ENCODE assay signal across 8 mouse cellular contexts in genomic region chr9:84019627-84020026, GRCm38 (mm10).
A peak's percentile ranks its signal among the peaks of the same experiment; 100 is the strongest.
DNase-seq lines count a peak whose midpoint lies in the region; ATAC-seq lines count a peak whose summit lies in the region.

No protein-coding gene starts in this region.

- H3K4me1 ChIP-seq in forebrain, embryonic 11.5 days (replicated peaks; ENCODE audit: control insufficient read depth, insufficient read depth, low read length), result no peaks in the 10 kb centered on the region
- H3K4me1 ChIP-seq in forebrain, embryonic 10.5 days, result no peaks in the 10 kb centered on the region
- H3K4me1 ChIP-seq in neural tube, embryonic 11.5 days (ENCODE audit: control insufficient read depth, insufficient read depth, low read length), result no peaks in the 10 kb centered on the region
- H3K4me1 ChIP-seq in hindbrain, embryonic 14.5 days (replicated peaks; ENCODE audit: control insufficient read depth, insufficient read depth, low read length), result no peaks in the 10 kb centered on the region

- H3K9me3 ChIP-seq in forebrain, embryonic 11.5 days (ENCODE audit: control insufficient read depth, low read length), result no peaks in the 10 kb centered on the region
- H3K9me3 ChIP-seq in forebrain, embryonic 10.5 days, result no peaks in the 10 kb centered on the region
- no peaks in the 10 kb centered on the region for H3K9me3 ChIP-seq in neural tube, embryonic 11.5 days (ENCODE audit: control insufficient read depth, low read length)
- H3K9me3 ChIP-seq in hindbrain, embryonic 14.5 days (ENCODE audit: control insufficient read depth, low read length), result no peaks in the 10 kb centered on the region

- no peak overlapping the region for H3K4me2 ChIP-seq in forebrain, embryonic 11.5 days (ENCODE audit: low read depth, low read length, severe bottlenecking)
- no peak overlapping the region for H3K4me2 ChIP-seq in neural tube, embryonic 11.5 days (ENCODE audit: low read depth)
- no peak overlapping the region for H3K4me2 ChIP-seq in hindbrain, embryonic 14.5 days (replicated peaks)

- 76% methylated on average over 2 of the region's 2 CpGs for WGBS in forebrain, embryonic 11.5 days
- 69% methylated on average over 2 of the region's 2 CpGs for WGBS in forebrain, embryonic 10.5 days
- 78% methylated on average over 2 of the region's 2 CpGs for WGBS in neural tube, embryonic 11.5 days
- WGBS in hindbrain, embryonic 14.5 days, result 63% methylated on average over 2 of the region's 2 CpGs

- peak; percentile 78; the same call in 1 of the 2 replicates for ATAC-seq in forebrain, embryonic 11.5 days (replicated peaks; ENCODE audit: low FRiP score)
- ATAC-seq in neural tube, embryonic 11.5 days (ENCODE audit: insufficient read depth, low FRiP score, low TSS enrichment), result peak; percentile 48
- no peak for ATAC-seq in hindbrain, embryonic 14.5 days (ENCODE audit: low FRiP score)
- ATAC-seq in neutrophil, adult 5-6 weeks (ENCODE audit: extremely low read depth, insufficient number of reproducible peaks, low FRiP score, poor library complexity, severe bottlenecking), result peak; percentile 91

- no peaks in the 10 kb centered on the region for H3K36me3 ChIP-seq in forebrain, embryonic 11.5 days (ENCODE audit: control insufficient read depth, insufficient read depth, low read length)
- no peaks in the 10 kb centered on the region for H3K36me3 ChIP-seq in forebrain, embryonic 10.5 days (replicated peaks)
- H3K36me3 ChIP-seq in neural tube, embryonic 11.5 days (ENCODE audit: control insufficient read depth, insufficient read depth, low read length), result no peaks in the 10 kb centered on the region
- no peaks in the 10 kb centered on the region for H3K36me3 ChIP-seq in hindbrain, embryonic 14.5 days (replicated peaks; ENCODE audit: control insufficient read depth, insufficient read depth)

- no peak for DNase-seq in forebrain, embryonic 11.5 days (ENCODE audit: low spot score)
- no peak for DNase-seq in forebrain, embryonic 10.5 days (ENCODE audit: extremely low spot score, low spot score)
- DNase-seq in neural tube, embryonic 11.5 days (ENCODE audit: low spot score), result no peak
- DNase-seq in neural tube, embryonic 10.5 days (ENCODE audit: extremely low spot score, low spot score), result no peak
- DNase-seq in hindbrain, embryonic 14.5 days (ENCODE audit: low spot score), result peak; percentile 62
- DNase-seq in right cerebral cortex, adult 18-20 months, result no peak
- DNase-seq in kidney, adult 9 months, result no peak

- H3K4me3 ChIP-seq in forebrain, embryonic 11.5 days (ENCODE audit: low read depth, low read length), result no peak overlapping the region
- no peak overlapping the region for H3K4me3 ChIP-seq in forebrain, embryonic 10.5 days
- no peak overlapping the region for H3K4me3 ChIP-seq in neural tube, embryonic 11.5 days (ENCODE audit: low read depth, low read length)
- H3K4me3 ChIP-seq in hindbrain, embryonic 14.5 days (replicated peaks; ENCODE audit: low read length), result no peak overlapping the region

- H3K27ac ChIP-seq in forebrain, embryonic 11.5 days (ENCODE audit: low read depth, low read length), result no peak overlapping the region
- H3K27ac ChIP-seq in forebrain, embryonic 10.5 days, result no peak overlapping the region
- H3K27ac ChIP-seq in neural tube, embryonic 11.5 days (ENCODE audit: low read depth, low read length), result no peak overlapping the region
- H3K27ac ChIP-seq in hindbrain, embryonic 14.5 days, result no peak overlapping the region

- no peak overlapping the region for H3K9ac ChIP-seq in forebrain, embryonic 11.5 days (ENCODE audit: low read length)
- no peak overlapping the region for H3K9ac ChIP-seq in neural tube, embryonic 11.5 days (ENCODE audit: low read length)
- no peak overlapping the region for H3K9ac ChIP-seq in hindbrain, embryonic 14.5 days

- H3K27me3 ChIP-seq in forebrain, embryonic 11.5 days (ENCODE audit: control insufficient read depth, insufficient read depth, low read length), result no peaks in the 10 kb centered on the region
- no peaks in the 10 kb centered on the region for H3K27me3 ChIP-seq in forebrain, embryonic 10.5 days (ENCODE audit: poor library complexity, severe bottlenecking)
- no peaks in the 10 kb centered on the region for H3K27me3 ChIP-seq in neural tube, embryonic 11.5 days (ENCODE audit: control insufficient read depth, insufficient read depth, low read length)
- H3K27me3 ChIP-seq in hindbrain, embryonic 14.5 days (ENCODE audit: control insufficient read depth, insufficient read depth, low read length), result no peaks in the 10 kb centered on the region
